Mouse (Mus musculus): Measurements from ENCODE around the gene Dera. TPM values are rescaled to one million over a fixed set of nuclear protein-coding genes. Genes with fewer than 3 reads are reported as not detected.
"Not testable (repeated sequence)": the region's sequence is repeated elsewhere in the genome, so short reads cannot be mapped to it uniquely, and the experiment has no call there.

Gene Dera
- polyA plus RNA-seq (2014; fragmentation: Nextera tagmentation; extraction: Ambion mirVana) = 59.9 and 64.0 TPM in 2 replicates

DNA sequence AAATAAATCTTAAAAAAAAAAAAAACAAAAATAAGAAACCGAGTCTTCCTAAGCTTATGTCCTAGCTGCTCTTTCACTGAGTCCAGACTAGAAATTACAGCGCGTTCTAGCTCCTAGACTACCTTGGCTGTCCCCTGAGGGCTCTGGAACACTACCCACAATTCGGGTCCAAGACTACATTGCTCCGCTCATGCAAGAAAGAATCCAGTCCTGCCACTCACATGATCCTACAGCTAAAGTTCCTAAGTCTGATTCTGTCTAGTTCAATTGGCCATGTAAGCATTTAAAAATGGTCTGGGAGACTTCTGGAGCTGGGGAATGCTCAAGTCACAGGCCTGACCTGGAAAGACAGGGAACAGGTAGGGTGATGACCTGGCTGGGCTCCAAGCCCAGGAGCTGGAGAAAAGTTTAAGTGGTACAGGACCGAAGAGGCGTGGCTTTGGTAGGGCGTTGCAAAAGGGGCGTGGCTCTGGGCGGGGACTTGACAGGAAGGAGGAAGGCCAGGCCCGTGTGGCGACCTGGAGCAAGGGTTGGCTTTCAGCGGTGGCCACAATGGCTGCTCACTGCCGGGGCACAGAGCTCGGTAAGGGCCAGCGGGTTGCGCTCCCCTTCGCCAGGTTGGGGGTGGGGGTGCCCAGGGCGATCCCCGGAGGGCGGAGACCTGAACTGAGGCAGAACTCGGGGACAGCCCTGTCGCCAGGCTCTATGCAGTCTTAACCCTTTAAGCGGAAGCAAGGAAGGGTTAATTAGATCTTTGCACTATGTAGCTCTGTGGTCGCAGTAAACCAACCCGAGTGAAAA is at the start of gene Dera:
Gene Dera (plus strand): TSS at position 491 of the 801 bp plus-strand sequence.
- DNase-seq (ENCODE audit: low spot score, missing footprints) (peak; percentile 98), ATAC-seq (ENCODE audit: low FRiP score) (peak; percentile 95)
- Histone ChIP-seq H3K9ac (ENCODE audit: low read length) (peak within 1 kb of the TSS; percentile 74), H3K9me3 (ENCODE audit: control insufficient read depth, low read length) (no peaks in the 10 kb centered on the region), H3K36me3 (ENCODE audit: control insufficient read depth, insufficient read depth, low read length) (peaks cover 5% of the 10 kb centered on the region; the same call in 1 of the 2 replicates), H3K4me1 (ENCODE audit: control insufficient read depth, insufficient read depth, low read length) (peaks cover 4% of the 10 kb centered on the region), H3K4me2 (peak within 1 kb of the TSS; percentile 65), H3K27ac (ENCODE audit: low read depth, low read length) (no peak within 1 kb of the TSS), H3K4me3 (ENCODE audit: low read depth, low read length) (peak within 1 kb of the TSS; percentile 66), H3K27me3 (ENCODE audit: control insufficient read depth, insufficient read depth, low read length) (no peaks in the 10 kb centered on the region)
- WGBS = 12% methylated on average over 26 of the region's 26 CpGs

DNA sequence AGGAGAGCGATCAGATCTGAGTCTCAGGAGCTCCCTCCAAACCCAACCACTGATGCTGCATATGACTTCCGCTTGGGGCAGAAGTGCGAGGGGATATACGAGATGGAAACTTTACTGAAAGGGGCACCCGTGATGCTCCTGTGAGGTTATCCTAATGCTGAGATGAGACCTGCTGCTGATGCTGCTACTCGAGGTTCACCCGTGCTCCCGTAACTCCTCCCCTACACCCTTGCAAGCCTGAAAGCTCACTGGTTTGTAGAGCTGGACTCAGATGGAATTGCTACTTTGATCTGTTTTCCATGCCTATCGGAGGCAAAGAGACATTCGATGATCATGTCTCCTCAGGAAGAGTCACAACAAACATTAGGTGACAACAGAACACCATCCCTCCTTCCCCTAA is 48.1 kb upstream of the Dera start:
- H3K4me3 ChIP-seq (ENCODE audit: low read depth, low read length) = no peak overlapping the region
- ATAC-seq (ENCODE audit: low FRiP score) = no peak
- WGBS = 89% methylated on average over 10 of the region's 10 CpGs
- no peak overlapping the region for H3K27ac ChIP-seq (ENCODE audit: low read depth, low read length)
- H3K36me3 ChIP-seq (ENCODE audit: control insufficient read depth, insufficient read depth, low read length) = no peaks in the 10 kb centered on the region
- H3K27me3 ChIP-seq (ENCODE audit: control insufficient read depth, insufficient read depth, low read length) = no peaks in the 10 kb centered on the region
- no peaks in the 10 kb centered on the region for H3K9me3 ChIP-seq (ENCODE audit: control insufficient read depth, low read length)
- H3K4me2 ChIP-seq = no peak overlapping the region
- H3K9ac ChIP-seq (ENCODE audit: low read length) = no peak overlapping the region
- H3K4me1 ChIP-seq (ENCODE audit: control insufficient read depth, insufficient read depth, low read length) = no peaks in the 10 kb centered on the region
- DNase-seq (ENCODE audit: low spot score, missing footprints) = peak; percentile 8

DNA sequence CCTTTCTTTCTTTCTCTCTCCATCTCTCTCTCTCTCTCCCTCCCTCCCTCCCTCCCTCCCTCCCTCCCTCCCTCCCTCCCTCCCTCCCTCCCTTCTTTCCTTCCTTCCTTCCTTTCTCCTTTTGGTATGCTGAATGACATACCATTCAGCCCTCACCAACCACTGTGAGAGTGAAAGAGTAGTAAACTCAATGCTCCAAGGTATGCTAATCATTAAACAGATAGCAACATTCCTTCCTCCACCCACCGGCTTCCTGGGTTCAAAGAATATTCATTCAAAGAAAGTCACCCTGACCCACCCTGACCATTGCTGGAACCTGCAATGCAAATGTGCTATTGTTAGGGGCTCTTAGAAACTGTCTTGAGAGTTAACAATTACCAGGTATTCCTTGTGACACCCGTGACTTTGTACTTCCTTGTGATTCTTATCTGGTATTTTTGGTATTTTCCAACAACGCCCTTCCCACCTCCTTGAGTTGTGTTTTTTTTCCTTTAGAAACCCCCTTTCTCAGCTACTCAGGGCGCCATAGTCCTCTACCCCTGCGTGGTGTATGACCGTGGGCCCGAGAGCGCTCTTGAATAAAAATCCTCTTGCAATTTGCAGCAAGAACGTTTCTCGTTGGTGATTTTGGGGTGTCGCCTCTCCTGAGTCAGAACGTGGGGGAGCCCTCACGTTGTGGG is 45.5 kb upstream of the Dera start:
- H3K9ac ChIP-seq (ENCODE audit: low read length); H3K27me3 ChIP-seq (ENCODE audit: control insufficient read depth, insufficient read depth, low read length); H3K4me2 ChIP-seq; DNase-seq (ENCODE audit: low spot score, missing footprints); ATAC-seq (ENCODE audit: low FRiP score); H3K4me3 ChIP-seq (ENCODE audit: low read depth, low read length); H3K36me3 ChIP-seq (ENCODE audit: control insufficient read depth, insufficient read depth, low read length); H3K4me1 ChIP-seq (ENCODE audit: control insufficient read depth, insufficient read depth, low read length); H3K27ac ChIP-seq (ENCODE audit: low read depth, low read length); H3K9me3 ChIP-seq (ENCODE audit: control insufficient read depth, low read length): not testable (repeated sequence)
- WGBS = 92% methylated on average over 13 of the region's 13 CpGs

DNA sequence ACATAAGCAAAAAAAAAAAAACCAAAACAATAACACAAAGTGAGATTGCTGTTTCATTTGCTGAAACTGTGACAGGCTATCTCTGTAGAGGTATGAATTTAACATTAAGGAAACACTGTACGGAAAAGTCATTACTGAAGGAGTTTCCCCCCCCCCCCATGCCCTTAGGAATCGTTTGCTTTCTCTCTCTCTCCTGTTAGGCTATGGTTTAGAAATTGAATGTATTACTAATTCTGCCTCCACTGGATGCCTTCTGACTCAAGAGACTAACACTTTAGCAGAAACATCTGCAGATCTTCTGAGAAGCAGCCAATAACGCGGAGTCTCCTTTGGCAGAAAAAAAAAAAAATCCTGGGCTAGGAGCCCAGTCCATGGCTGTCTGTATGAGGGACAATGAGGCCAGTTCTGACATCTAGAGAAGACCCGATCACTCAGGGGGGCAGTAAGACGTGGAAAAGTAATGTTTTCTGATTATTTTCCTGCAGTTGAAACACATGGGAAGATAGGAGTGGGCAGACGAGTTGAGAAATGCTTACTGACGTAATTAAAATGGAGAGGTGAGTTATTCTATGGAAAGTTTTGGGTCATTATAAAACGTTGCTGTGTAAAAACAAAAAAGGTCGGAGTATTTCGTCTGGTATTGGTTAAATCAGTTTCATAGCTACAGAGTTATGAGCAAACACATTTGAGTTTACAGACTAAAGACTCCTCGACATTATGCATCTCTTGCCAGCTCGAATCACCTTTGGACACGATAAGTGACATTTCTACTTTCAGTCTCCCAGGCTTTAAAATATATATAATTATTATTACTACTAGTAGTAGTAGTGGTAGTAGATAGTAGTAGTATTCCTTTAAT is 43.9 kb upstream of the Dera start:
- no peaks in the 10 kb centered on the region for H3K9me3 ChIP-seq (ENCODE audit: control insufficient read depth, low read length)
- H3K4me2 ChIP-seq = no peak overlapping the region
- H3K4me3 ChIP-seq (ENCODE audit: low read depth, low read length) = no peak overlapping the region
- no peaks in the 10 kb centered on the region for H3K27me3 ChIP-seq (ENCODE audit: control insufficient read depth, insufficient read depth, low read length)
- DNase-seq (ENCODE audit: low spot score, missing footprints) (no peak), ATAC-seq (ENCODE audit: low FRiP score) (no peak)
- no peaks in the 10 kb centered on the region for H3K36me3 ChIP-seq (ENCODE audit: control insufficient read depth, insufficient read depth, low read length)
- H3K27ac ChIP-seq (ENCODE audit: low read depth, low read length) = no peak overlapping the region
- H3K9ac ChIP-seq (ENCODE audit: low read length) = no peak overlapping the region
- peaks cover 8% of the 10 kb centered on the region; the same call in 1 of the 2 replicates for H3K4me1 ChIP-seq (ENCODE audit: control insufficient read depth, insufficient read depth, low read length)
- WGBS = 89% methylated on average over 14 of the region's 14 CpGs

DNA sequence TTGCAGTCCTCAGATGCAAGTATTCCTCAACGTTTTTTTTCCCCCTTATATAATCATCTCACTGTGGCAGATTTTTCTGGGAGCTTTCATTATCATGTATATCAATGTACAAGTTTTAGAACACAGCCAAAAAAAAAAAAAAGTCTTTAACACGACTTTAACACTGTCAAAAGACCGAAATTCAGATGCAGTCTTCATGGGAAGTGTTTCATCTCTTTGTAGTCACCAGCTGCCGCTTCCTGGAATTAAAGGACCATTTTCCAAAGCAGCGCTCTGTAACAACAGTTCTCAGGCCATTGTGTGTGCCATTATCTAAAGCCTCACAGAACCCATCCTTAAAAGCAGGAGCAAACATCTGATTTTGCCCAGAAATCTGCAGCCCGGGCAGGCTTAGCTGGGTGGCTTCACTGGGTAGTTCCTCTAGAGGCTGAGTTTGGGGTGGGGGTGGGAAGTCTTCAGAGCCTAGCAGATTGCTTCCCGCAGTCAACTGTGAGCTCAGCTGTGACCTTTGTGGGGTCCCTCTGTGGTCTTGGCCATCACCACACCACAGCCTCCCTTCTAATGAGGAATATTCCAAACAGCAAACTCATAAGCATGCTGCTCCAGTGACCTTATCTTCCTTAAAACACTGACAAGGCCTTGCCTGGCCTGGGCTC is 41.6 kb upstream of the Dera start:
- H3K36me3 ChIP-seq (ENCODE audit: control insufficient read depth, insufficient read depth, low read length) = no peaks in the 10 kb centered on the region
- no peaks in the 10 kb centered on the region for H3K27me3 ChIP-seq (ENCODE audit: control insufficient read depth, insufficient read depth, low read length)
- no peak overlapping the region for H3K4me2 ChIP-seq
- DNase-seq (ENCODE audit: low spot score, missing footprints) = peak; percentile 93
- ATAC-seq (ENCODE audit: low FRiP score) = peak; percentile 81
- WGBS = 34% methylated on average over 7 of the region's 7 CpGs
- no peak overlapping the region for H3K4me3 ChIP-seq (ENCODE audit: low read depth, low read length)
- peak overlapping the region; percentile 2; the same call in 1 of the 2 replicates for H3K9ac ChIP-seq (ENCODE audit: low read length)
- peak overlapping the region; percentile 67; the same call in 1 of the 2 replicates for H3K27ac ChIP-seq (ENCODE audit: low read depth, low read length)
- no peaks in the 10 kb centered on the region for H3K9me3 ChIP-seq (ENCODE audit: control insufficient read depth, low read length)
- peaks cover 8% of the 10 kb centered on the region; the same call in 1 of the 2 replicates for H3K4me1 ChIP-seq (ENCODE audit: control insufficient read depth, insufficient read depth, low read length)

DNA sequence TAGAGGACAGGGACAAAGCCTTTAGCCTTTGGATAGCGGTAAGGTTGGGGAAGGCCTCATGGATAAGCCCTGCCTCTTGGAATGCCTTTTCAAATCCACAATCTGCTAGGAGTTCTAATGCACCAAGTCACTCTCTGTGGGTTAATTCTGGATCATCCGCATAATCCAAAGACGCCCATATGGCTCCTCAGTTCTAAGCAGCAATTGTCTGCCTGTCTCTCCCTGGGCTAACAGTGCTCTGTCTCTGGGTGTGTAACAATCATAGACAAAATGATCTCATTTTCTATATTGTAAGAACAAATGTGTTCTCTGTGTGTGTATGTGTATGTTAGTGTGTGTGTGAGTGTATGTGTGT is 41.1 kb upstream of the Dera start:
- H3K27ac ChIP-seq (ENCODE audit: low read depth, low read length) = peak overlapping the region; percentile 67; the same call in 1 of the 2 replicates
- DNase-seq (ENCODE audit: low spot score, missing footprints) (no peak), ATAC-seq (ENCODE audit: low FRiP score) (peak; percentile 56)
- no peaks in the 10 kb centered on the region for H3K36me3 ChIP-seq (ENCODE audit: control insufficient read depth, insufficient read depth, low read length)
- H3K4me1 ChIP-seq (ENCODE audit: control insufficient read depth, insufficient read depth, low read length) = peaks cover 8% of the 10 kb centered on the region; the same call in 1 of the 2 replicates
- H3K4me3 ChIP-seq (ENCODE audit: low read depth, low read length) = no peak overlapping the region
- WGBS = 48% methylated on average over 3 of the region's 3 CpGs
- H3K27me3 ChIP-seq (ENCODE audit: control insufficient read depth, insufficient read depth, low read length) = no peaks in the 10 kb centered on the region
- H3K9ac ChIP-seq (ENCODE audit: low read length) = no peak overlapping the region; the same call in 1 of the 2 replicates
- H3K9me3 ChIP-seq (ENCODE audit: control insufficient read depth, low read length) = no peaks in the 10 kb centered on the region
- no peak overlapping the region for H3K4me2 ChIP-seq

DNA sequence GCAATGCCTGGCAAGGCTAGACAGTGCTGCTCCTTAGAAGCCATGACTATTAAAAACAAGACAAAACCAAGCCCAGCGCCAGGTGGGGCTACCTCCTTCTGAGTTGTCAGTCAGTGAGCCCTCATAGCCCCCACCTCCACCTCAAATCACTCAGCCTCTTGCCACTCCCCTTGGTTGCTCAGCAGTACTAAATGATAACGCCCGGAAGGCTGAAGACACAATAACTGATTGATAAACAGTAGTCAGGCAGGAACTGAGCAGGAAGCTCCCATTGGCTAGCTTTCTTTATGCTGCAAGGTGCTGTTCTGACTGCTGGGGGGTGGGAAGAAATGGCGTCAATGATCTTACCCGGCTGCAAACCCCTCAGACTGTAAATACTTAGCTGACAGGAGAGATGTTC is 37.5 kb upstream of the Dera start:
- Histone ChIP-seq H3K9me3 (ENCODE audit: control insufficient read depth, low read length) (no peaks in the 10 kb centered on the region), H3K4me1 (ENCODE audit: control insufficient read depth, insufficient read depth, low read length) (peaks cover 8% of the 10 kb centered on the region; the same call in 1 of the 2 replicates), H3K36me3 (ENCODE audit: control insufficient read depth, insufficient read depth, low read length) (no peaks in the 10 kb centered on the region), H3K4me3 (ENCODE audit: low read depth, low read length) (no peak overlapping the region), H3K9ac (ENCODE audit: low read length) (no peak overlapping the region), H3K27ac (ENCODE audit: low read depth, low read length) (no peak overlapping the region), H3K27me3 (ENCODE audit: control insufficient read depth, insufficient read depth, low read length) (no peaks in the 10 kb centered on the region), H3K4me2 (no peak overlapping the region)
- WGBS = 81% methylated on average over 5 of the region's 5 CpGs
- ATAC-seq (ENCODE audit: low FRiP score) = no peak
- DNase-seq (ENCODE audit: low spot score, missing footprints) = no peak

DNA sequence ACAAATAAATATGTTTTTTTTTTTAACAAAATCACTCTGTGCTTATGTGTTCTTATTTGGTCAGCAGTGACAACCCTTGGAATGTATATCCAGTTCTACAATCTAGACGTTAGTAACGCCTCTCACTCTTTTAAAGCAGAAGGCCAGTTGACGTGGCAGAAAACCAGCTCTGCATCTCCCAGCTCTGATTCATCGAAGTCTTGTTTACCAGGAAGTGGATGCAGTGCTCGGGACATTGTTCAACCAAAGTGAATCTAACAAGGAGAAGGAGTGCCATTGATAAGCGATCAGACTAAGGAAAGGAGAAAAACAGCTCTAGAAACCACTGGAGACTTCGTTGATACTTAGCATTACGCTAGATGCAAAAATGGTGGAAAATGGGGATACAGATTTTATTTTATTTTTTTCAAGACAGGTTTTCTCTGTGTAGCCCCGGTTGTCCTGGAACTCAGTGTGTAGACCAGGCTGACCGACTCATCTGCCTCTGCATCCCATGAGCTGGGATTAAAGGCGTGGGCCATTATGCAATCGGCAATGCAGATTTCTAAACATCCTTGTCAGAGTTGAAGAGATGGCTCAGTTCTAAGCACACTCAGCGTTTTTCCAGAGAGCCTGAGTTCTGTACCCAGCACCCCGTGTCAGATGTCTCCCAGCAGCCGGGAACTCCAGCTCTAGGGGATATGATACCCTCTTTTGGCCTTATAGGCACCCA is 32.0 kb upstream of the Dera start:
- no peak for DNase-seq (ENCODE audit: low spot score, missing footprints)
- no peak overlapping the region for H3K4me3 ChIP-seq (ENCODE audit: low read depth, low read length)
- H3K36me3 ChIP-seq (ENCODE audit: control insufficient read depth, insufficient read depth, low read length) = no peaks in the 10 kb centered on the region
- no peaks in the 10 kb centered on the region for H3K9me3 ChIP-seq (ENCODE audit: control insufficient read depth, low read length)
- 91% methylated on average over 15 of the region's 15 CpGs for WGBS
- no peak overlapping the region for H3K4me2 ChIP-seq
- no peak for ATAC-seq (ENCODE audit: low FRiP score)
- H3K9ac ChIP-seq (ENCODE audit: low read length) = no peak overlapping the region
- H3K27ac ChIP-seq (ENCODE audit: low read depth, low read length) = no peak overlapping the region
- H3K4me1 ChIP-seq (ENCODE audit: control insufficient read depth, insufficient read depth, low read length) = no peaks in the 10 kb centered on the region
- H3K27me3 ChIP-seq (ENCODE audit: control insufficient read depth, insufficient read depth, low read length) = no peaks in the 10 kb centered on the region

Measured in midbrain, embryonic 11.5 days (tissue).